Mouse (Mus musculus): ENCODE results near the gene Lrch1.

The Lrch1 gene

GRCm38 (mm10) chr14:74852965-74853758 is 94.5 kb downstream of the Lrch1 start:
- peak; percentile 97 for ATAC-seq (ENCODE audit: low TSS enrichment)

- ATAC-seq (ENCODE audit: low TSS enrichment) = no peak
These were observed 95.8 kb downstream of the Lrch1 start for GRCm38 (mm10) chr14:74851866-74852265.

GRCm38 (mm10) chr14:74849020-74849419 is 98.7 kb downstream of the Lrch1 start:
- ATAC-seq (ENCODE audit: low TSS enrichment) = no peak

GRCm38 (mm10) chr14:74848224-74848623 is 99.5 kb downstream of the Lrch1 start:
- no peak for ATAC-seq (ENCODE audit: low TSS enrichment)

- ATAC-seq (ENCODE audit: low TSS enrichment) = no peak
These were observed 100.2 kb downstream of the Lrch1 start for GRCm38 (mm10) chr14:74847311-74848133.

GRCm38 (mm10) chr14:74846668-74847067 is 101.0 kb downstream of the Lrch1 start:
- ATAC-seq (ENCODE audit: low TSS enrichment) = peak; percentile 95

GRCm38 (mm10) chr14:74845661-74846274 is 101.9 kb downstream of the Lrch1 start:
- no peak for ATAC-seq (ENCODE audit: low TSS enrichment)

GRCm38 (mm10) chr14:74841708-74842107 is 106.0 kb downstream of the Lrch1 start:
- no peak for ATAC-seq (ENCODE audit: low TSS enrichment)

GRCm38 (mm10) chr14:74841297-74841696 is 106.4 kb downstream of the Lrch1 start:
- ATAC-seq (ENCODE audit: low TSS enrichment) = no peak

GRCm38 (mm10) chr14:74840820-74841219 is 106.9 kb downstream of the Lrch1 start:
- no peak for ATAC-seq (ENCODE audit: low TSS enrichment)

- ATAC-seq (ENCODE audit: low TSS enrichment) = no peak
These were observed 107.3 kb downstream of the Lrch1 start for GRCm38 (mm10) chr14:74840328-74840727.

- no peak for ATAC-seq (ENCODE audit: low TSS enrichment)
These were observed 108.9 kb downstream of the Lrch1 start for GRCm38 (mm10) chr14:74838816-74839215.

- no peak for ATAC-seq (ENCODE audit: low TSS enrichment)
These were observed 112.7 kb downstream of the Lrch1 start for GRCm38 (mm10) chr14:74835010-74835409.

- ATAC-seq (ENCODE audit: low TSS enrichment) = no peak
These were observed 113.5 kb downstream of the Lrch1 start for GRCm38 (mm10) chr14:74834215-74834614.

GRCm38 (mm10) chr14:74831653-74832052 is 116.0 kb downstream of the Lrch1 start:
- ATAC-seq (ENCODE audit: low TSS enrichment) = no peak

GRCm38 (mm10) chr14:74831050-74831449 is 116.6 kb downstream of the Lrch1 start:
- ATAC-seq (ENCODE audit: low TSS enrichment) = no peak

GRCm38 (mm10) chr14:74830591-74830990 is 117.1 kb downstream of the Lrch1 start:
- ATAC-seq (ENCODE audit: low TSS enrichment) = no peak

- ATAC-seq (ENCODE audit: low TSS enrichment) = no peak
These were observed 124.7 kb downstream of the Lrch1 start for GRCm38 (mm10) chr14:74822757-74823680.

- no peak for ATAC-seq (ENCODE audit: low TSS enrichment)
These were observed 125.6 kb downstream of the Lrch1 start for GRCm38 (mm10) chr14:74822048-74822447.

- ATAC-seq (ENCODE audit: low TSS enrichment) = peak; percentile 16; the same call in 1 of the 2 replicates
These were observed 127.4 kb downstream of the Lrch1 start for GRCm38 (mm10) chr14:74820180-74820813.

GRCm38 (mm10) chr14:74816705-74817104 is 131.0 kb downstream of the Lrch1 start:
- no peak for ATAC-seq (ENCODE audit: low TSS enrichment)
